Mouse (Mus musculus) thymus, postnatal 0 days (tissue): ENCODE data around the gene Scfd2. TPM values are rescaled to one million over a fixed set of nuclear protein-coding genes. Genes with fewer than 3 reads are reported as not detected.
A peak's percentile ranks its signal among the peaks of the same experiment; 100 is the strongest.

Experiments used
- DNase-seq: peaks from one replicate; pipeline ENCODE4 v3.0.0-alpha.2; 2015; ENCODE audit warnings: low spot score
- polyA plus RNA-seq: library from polyadenylated mRNA; unstranded; fragments of >200 nt; fragmentation: Nextera tagmentation; extraction: Ambion mirVana; gene quantifications from 2 replicates; pipeline ENCODE4 v1.2.1, GENCODE M21; 2015

Gene Scfd2
- polyA plus RNA-seq, 1 experiment from 2014 or later = 23.5 TPM

- no peak for DNase-seq
Measured at GRCm38 (mm10) chr5:74206038-74206437, 325.5 kb downstream of the Scfd2 start.

- peak; percentile 21 for DNase-seq
Measured at GRCm38 (mm10) chr5:74205509-74205908, 326.1 kb downstream of the Scfd2 start.

- DNase-seq = no peak
Measured at GRCm38 (mm10) chr5:74204465-74204864, 327.1 kb downstream of the Scfd2 start.

GRCm38 (mm10) chr5:74202515-74202914 is 329.0 kb downstream of the Scfd2 start:
- DNase-seq = no peak

- DNase-seq = no peak
Measured at GRCm38 (mm10) chr5:74201570-74202357, 329.8 kb downstream of the Scfd2 start.

- peak; percentile 71 for DNase-seq
Measured at GRCm38 (mm10) chr5:74200481-74200880, 331.1 kb downstream of the Scfd2 start.

- DNase-seq = peak; percentile 15
Measured at GRCm38 (mm10) chr5:74199793-74200192, 331.8 kb downstream of the Scfd2 start.

- no peak for DNase-seq
Measured at GRCm38 (mm10) chr5:74198446-74198845, 333.1 kb downstream of the Scfd2 start.

GRCm38 (mm10) chr5:74197541-74198330 is 333.8 kb downstream of the Scfd2 start:
- DNase-seq = no peak

GRCm38 (mm10) chr5:74196307-74196618 is 335.3 kb downstream of the Scfd2 start:
- DNase-seq = peak; percentile 61

- no peak for DNase-seq
Measured at GRCm38 (mm10) chr5:74195614-74196306, 335.8 kb downstream of the Scfd2 start.

- DNase-seq = peak; percentile 95
Measured at GRCm38 (mm10) chr5:74194841-74195613, 336.5 kb downstream of the Scfd2 start, which contains the start of gene Rasl11b. Rasl11b (plus strand) TSS chr5:74195286.

GRCm38 (mm10) chr5:74194027-74194840 is 337.3 kb downstream of the Scfd2 start:
- DNase-seq = peak; percentile 20

GRCm38 (mm10) chr5:74193626-74194025 is 337.9 kb downstream of the Scfd2 start:
- DNase-seq = no peak

- no peak for DNase-seq
Measured at GRCm38 (mm10) chr5:74193008-74193407, 338.6 kb downstream of the Scfd2 start.

GRCm38 (mm10) chr5:74190911-74191310 is 340.6 kb downstream of the Scfd2 start:
- DNase-seq = no peak

GRCm38 (mm10) chr5:74190161-74190491 is 341.4 kb downstream of the Scfd2 start:
- no peak for DNase-seq

- DNase-seq = no peak
Measured at GRCm38 (mm10) chr5:74189484-74190160, 341.9 kb downstream of the Scfd2 start.

GRCm38 (mm10) chr5:74188886-74189285 is 342.7 kb downstream of the Scfd2 start:
- DNase-seq = no peak

GRCm38 (mm10) chr5:74188076-74188475 is 343.5 kb downstream of the Scfd2 start:
- no peak for DNase-seq
